Mouse (Mus musculus) inflammation-experienced regulatory T-cells, adult 6 months (primary cell): Measurements from ENCODE around the gene Pck2. TPM values are rescaled to one million over a fixed set of nuclear protein-coding genes. Genes with fewer than 3 reads are reported as not detected.

Source experiments
- polyA plus RNA-seq, 3 experiments: library from polyadenylated mRNA; unstranded; fragments of 100-300 nt; shearing (Covaris generic); gene quantifications; one replicate each; pipeline ENCODE4 v1.2.1; 2017

Gene Pck2
- polyA plus RNA-seq, 3 experiments from 2014 or later: 31.9 to 37.5 (median 35.9) TPM

Other genes starting within 250 kb of the Pck2 start
- gene Dhrs4, start 61.5 kb upstream of the Pck2 start, polyA plus RNA-seq: 10 to 100 TPM; 37.3 to 38.7 (median 37.4) TPM
- not detected for gene Carmil3, start 49.6 kb upstream of the Pck2 start, polyA plus RNA-seq
- gene Cpne6, start 29.8 kb upstream of the Pck2 start, polyA plus RNA-seq: not detected
- under 1 TPM in 1 of 3 experiments, not detected in 2; 0.08 TPM for gene Nrl, start 15.3 kb upstream of the Pck2 start, polyA plus RNA-seq
- gene Dcaf11, start 19.7 kb downstream of the Pck2 start, polyA plus RNA-seq: 100 to 1,000 TPM in 1 of 3 experiments, 10 to 100 TPM in 2; 73.9 to 107 (median 81.0) TPM
- 1 to 10 TPM; 1.4 to 3.2 (median 3.2) TPM for gene A730061H03Rik, start 20.1 kb downstream of the Pck2 start, polyA plus RNA-seq
- gene Fitm1, start 35.4 kb downstream of the Pck2 start, polyA plus RNA-seq: not detected
- gene Psme1, start 37.9 kb downstream of the Pck2 start, polyA plus RNA-seq: 100 to 1,000 TPM; 667 to 812 (median 693) TPM
- gene Emc9, start 45.0 kb downstream of the Pck2 start, polyA plus RNA-seq: 10 to 100 TPM; 19.1 to 25.6 (median 23.3) TPM
- 1,000 to 10,000 TPM in 1 of 3 experiments, 100 to 1,000 TPM in 2; 828 to 1,360 (median 869) TPM for gene Psme2, start 50.8 kb downstream of the Pck2 start, polyA plus RNA-seq
- 10 to 100 TPM; 26.7 to 37.2 (median 35.3) TPM for gene Rnf31, start 51.4 kb downstream of the Pck2 start, polyA plus RNA-seq
- gene Irf9, start 63.3 kb downstream of the Pck2 start, polyA plus RNA-seq: 100 to 1,000 TPM; 120 to 174 (median 141) TPM
- gene Rec8, start 77.8 kb downstream of the Pck2 start, polyA plus RNA-seq: 1 to 10 TPM in 2 of 3 experiments, not detected in 1; 2.7 to 4.0 TPM
- gene Ipo4, start 95.7 kb downstream of the Pck2 start, polyA plus RNA-seq: 10 to 100 TPM; 21.1 to 39.8 (median 36.3) TPM
- 1 to 10 TPM in 2 of 3 experiments, under 1 TPM in 1; 0.44 to 2.8 (median 2.5) TPM for gene Gm49378, start 97.6 kb downstream of the Pck2 start, polyA plus RNA-seq
- gene Tm9sf1, start 103.5 kb downstream of the Pck2 start, polyA plus RNA-seq: 10 to 100 TPM; 36.3 to 45.0 (median 39.3) TPM
- gene Tssk4, start 109.9 kb downstream of the Pck2 start, polyA plus RNA-seq: 1 to 10 TPM in 2 of 3 experiments, under 1 TPM in 1; 0.68 to 2.2 (median 1.2) TPM
- gene Mdp1, start 120.2 kb downstream of the Pck2 start, polyA plus RNA-seq: 100 to 1,000 TPM in 1 of 3 experiments, 10 to 100 TPM in 2; 89.2 to 101 (median 95.6) TPM
- gene Gmpr2, start 131.7 kb downstream of the Pck2 start, polyA plus RNA-seq: 10 to 100 TPM; 25.8 to 33.9 (median 29.9) TPM
- 100 to 1,000 TPM; 335 to 412 (median 375) TPM for gene Nedd8, start 131.9 kb downstream of the Pck2 start, polyA plus RNA-seq
- 10 to 100 TPM; 26.4 to 30.7 (median 30.2) TPM for gene Tinf2, start 141.6 kb downstream of the Pck2 start, polyA plus RNA-seq
- gene Tgm1, start 173.7 kb downstream of the Pck2 start, polyA plus RNA-seq: not detected
- gene Rabggta, start 182.0 kb downstream of the Pck2 start, polyA plus RNA-seq: 10 to 100 TPM; 40.8 to 75.9 (median 62.1) TPM
- gene Dhrs1, start 205.4 kb downstream of the Pck2 start, polyA plus RNA-seq: 10 to 100 TPM; 32.4 to 57.8 (median 46.5) TPM
- 1 to 10 TPM; 4.1 to 8.4 (median 5.4) TPM for gene Nop9, start 205.4 kb downstream of the Pck2 start, polyA plus RNA-seq
- not detected for gene Cideb, start 218.2 kb downstream of the Pck2 start, polyA plus RNA-seq
- gene Ltb4r2, start 221.2 kb downstream of the Pck2 start, polyA plus RNA-seq: not detected
- 10 to 100 TPM in 1 of 3 experiments, 1 to 10 TPM in 1, under 1 TPM in 1; 0.57 to 16.6 (median 3.8) TPM for gene Ltb4r1, start 225.7 kb downstream of the Pck2 start, polyA plus RNA-seq
- under 1 TPM in 1 of 3 experiments, not detected in 2; 0.29 TPM for gene Adcy4, start 243.8 kb downstream of the Pck2 start, polyA plus RNA-seq
- 10 to 100 TPM; 71.9 to 99.8 (median 84.8) TPM for gene Ripk3, start 248.6 kb downstream of the Pck2 start, polyA plus RNA-seq